Mouse (Mus musculus): Measurements from ENCODE around the gene Nfat5.

Nfat5 gene

DNA sequence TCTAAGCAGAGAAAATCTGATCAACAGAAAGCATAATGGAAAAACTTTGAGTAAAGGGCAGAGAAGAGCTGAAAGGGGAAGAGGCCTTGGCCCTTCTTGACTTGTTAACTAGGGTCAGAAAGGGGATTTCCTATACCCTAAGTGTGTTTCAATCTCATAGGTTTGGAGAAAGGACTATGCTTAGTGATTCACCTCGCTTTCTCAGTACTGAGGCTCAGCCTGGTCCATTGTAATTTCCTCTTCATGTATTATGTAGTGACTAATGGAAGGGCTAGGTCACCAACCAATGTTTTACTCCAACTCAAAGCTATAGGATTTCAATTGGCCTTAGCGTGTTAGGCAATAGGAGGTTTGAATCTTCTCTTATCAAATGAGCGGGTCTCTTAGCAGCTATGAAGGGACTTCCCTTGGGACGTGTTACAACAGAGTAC is 2.1 kb upstream of the Nfat5 start:
- in situ Hi-C loops (cut with MboI, MseI) = loop anchor here (5.0 to 25.0 kb wide), 2 partner anchors 34 to 1596 kb away; no protein-coding TSS in a partner anchor

DNA sequence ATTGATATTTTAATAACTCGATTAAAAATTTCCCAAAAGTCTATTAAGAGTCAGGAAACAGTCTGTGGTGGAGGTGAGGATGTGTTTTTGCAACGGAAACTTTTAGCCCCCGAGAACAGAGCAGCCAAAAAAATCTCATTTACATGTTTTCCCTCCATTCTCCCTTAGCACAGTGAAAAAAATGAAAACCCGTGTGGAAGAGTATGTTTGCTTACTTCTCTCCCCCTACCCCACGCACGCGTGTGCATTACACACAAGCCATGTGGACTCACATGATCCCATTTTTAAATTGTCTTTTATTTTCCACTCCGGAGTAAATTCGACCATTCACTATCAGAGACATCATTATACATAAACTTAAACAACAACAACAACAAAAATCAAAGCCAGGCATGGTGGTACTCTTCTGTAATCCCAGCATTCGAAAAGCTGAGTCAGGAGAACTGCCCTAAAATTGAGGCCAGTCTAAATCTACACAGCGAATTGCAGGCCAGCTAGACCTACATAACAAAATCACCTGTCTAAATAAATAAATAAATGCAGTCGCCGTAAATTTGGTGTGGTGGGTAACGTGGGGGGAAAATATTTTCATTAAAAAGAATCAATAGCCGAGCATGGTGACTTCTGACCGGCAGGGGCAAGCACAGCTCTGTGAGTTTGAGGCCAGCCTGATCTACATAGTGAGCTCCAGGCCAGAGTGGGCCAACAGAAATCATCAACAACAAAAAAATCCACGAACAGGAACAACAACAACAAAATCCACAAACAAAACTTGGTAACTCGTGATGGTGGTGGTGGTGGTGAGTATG is 947 bp upstream of the Nfat5 start:
- in situ Hi-C loops (cut with MboI, MseI) = loop anchor here (5.0 to 25.0 kb wide), 2 partner anchors 35 to 1595 kb away; no protein-coding TSS in a partner anchor

DNA sequence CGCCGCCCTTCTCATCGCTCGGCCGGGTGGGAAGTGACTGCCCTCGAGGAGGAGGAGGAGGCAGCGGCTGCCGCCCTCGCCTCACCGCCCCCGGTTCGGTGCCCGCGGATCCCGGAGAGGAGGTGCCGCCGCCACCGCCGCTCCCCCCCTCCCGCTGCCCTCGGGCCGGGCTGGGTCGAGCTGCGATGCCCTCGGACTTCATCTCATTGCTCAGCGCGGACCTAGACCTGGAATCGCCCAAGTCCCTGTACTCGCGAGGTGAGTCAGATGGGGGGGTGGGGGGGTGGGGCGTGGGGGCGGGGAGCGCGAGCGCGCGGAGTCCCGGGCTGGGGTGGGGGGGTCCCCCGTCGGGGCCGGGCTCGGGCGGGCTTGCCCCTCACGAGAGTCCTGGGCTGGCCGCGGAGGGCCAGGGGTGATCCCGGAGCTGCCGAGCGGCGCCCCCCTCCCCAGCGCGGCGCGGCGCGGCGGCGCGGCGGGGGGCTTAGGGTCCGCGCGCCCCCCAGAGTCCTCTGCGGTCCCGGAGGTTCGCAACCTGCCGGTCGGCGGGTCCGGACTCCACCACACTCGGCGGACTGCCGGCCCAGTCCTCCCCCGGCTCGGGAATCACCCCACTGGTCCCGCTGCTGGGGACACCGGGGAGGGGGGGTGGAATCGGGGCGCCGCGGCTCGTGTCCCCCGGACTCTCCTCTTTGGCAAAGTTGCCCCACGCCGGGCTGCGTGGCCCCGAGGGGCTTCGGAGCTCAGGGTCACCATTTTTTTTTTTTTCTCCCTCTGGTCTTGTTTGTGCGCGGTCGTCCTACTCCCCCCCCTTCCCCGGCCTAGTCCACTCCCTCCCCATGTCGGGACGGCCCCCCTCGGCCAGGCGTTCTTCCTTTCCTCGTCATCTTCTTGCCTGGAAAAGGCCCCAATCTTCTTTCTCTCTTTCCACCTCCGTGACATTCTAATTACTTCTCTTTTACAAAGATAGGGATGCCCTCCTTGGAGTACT is 665 bp downstream of the Nfat5 start:
- in situ Hi-C loops (cut with MboI, MseI) = loop anchor here (5.0 to 25.0 kb wide), 2 partner anchors 37 to 1593 kb away; no protein-coding TSS in a partner anchor

DNA sequence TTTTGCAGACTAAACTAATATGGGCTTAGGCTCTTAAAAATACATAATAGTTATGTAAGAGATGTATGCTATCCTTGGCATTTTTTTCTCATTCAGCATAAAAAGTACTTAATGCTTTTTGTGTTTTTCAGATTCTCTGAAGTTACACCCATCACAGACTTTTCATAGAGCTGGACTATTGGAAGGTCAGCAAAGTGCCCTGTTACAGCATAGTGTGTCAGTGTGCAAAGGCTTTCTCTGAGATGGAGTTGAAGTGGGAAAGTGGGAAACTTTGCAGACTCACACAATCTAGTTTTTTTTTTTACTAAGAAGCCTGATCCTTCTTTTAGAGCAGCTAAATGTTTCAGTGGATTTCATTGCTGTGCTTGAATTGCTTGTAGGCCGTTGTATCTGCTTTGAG is 2.2 kb downstream of the Nfat5 start:
- in situ Hi-C loops (cut with MboI, MseI) = loop anchor here (25.0 kb wide), 1 partner anchor 1592 kb away; no protein-coding TSS in a partner anchor

DNA sequence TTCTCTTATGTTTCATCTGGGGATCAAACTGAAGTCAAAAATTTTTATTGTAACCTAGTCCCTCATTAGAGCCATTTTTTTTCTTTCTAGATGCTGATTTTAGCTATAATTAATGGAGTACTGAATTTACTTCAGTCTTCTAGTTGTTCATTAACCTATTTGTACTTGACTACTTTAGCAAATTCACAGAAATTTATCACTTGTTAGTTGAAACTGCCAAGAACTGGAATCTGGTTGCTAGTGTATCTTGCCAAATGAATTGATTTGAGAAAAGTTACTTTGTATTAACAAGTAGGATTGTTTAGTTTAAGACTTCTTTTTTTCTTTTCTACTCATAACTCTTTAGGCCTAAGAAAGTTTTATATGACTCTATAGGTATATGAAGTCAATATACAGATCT is 18.6 kb downstream of the Nfat5 start:
- in situ Hi-C loops (cut with MboI, MseI) = no loop called here

DNA sequence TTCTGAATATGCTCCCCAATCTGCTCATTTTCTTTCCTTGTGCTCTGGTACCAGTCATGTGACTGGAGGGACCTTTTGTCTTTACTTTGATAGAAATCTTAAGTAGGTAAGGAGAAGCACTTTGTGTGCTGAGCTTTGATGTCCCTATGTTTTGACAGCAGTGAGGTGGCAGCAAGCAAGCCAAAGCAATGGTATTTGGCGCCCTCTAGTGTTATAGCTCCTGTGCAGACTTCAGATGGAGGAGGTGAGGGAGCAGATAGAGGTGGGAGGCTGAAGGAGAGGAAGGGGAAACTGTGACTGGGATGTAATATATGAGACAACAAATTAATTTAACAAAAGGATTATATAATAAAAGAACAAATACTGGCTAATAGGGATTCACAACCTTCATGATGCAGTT is 30.9 kb downstream of the Nfat5 start:
- in situ Hi-C loops (cut with MboI, MseI) = loop anchor here (5.0 kb wide), 1 partner anchor 207 kb away; no protein-coding TSS in a partner anchor

DNA sequence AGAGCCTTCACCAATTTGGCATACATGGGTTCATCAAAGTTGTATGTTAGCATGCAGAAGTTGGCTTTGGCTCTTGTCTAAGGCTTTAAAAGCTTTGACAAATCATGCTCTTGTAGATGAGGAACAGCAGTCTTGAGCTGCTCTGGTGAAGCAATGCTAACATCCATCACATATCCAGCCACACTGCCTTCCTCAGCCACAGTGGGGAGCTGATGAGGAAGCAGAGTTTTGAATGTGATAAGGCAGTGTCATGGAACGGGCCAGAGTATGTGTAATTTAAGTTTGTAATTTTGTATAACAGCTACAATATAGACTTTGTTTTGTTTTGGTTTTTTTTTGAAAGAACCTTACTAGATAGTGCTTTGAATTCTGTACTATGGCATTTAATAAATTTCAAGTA is 36.3 kb downstream of the Nfat5 start:
- in situ Hi-C loops (cut with MboI, MseI) = no loop called here

DNA sequence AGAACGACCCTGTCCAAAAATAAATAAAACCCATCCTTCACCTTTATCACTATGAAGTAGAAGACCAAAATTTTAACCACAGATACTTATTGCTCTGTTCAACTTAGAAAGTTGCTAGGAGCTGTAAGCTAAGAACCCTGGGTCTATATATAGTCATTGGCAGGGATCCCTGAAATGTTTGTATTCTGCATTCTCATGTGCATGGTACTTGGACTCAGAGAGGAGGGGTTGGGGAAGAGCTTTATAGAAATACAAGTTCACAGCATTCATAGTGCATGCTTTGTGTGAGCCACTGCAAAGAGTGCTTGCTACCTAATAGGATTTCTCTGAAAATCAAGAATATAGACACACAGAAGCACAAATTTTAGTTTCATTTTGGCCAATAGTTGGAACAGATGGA is 43.2 kb downstream of the Nfat5 start:
- in situ Hi-C loops (cut with MboI, MseI) = no loop called here

DNA sequence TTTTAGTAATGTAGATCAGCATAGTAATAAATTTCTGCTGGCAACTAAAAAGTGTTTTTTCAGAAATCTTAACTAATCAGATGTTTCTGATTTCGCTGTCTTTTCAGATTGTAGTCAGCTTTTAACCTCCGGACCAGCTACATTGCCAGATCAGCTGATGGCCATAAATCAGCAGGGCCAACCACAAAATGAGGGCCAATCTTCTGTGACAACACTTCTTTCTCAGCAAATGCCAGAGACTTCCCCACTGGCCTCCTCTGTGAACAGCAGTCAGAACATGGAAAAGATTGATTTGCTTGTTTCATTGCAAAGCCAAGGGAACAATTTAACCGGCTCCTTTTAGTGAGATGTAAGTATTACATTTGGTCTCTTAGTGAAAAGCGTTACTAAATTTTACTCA is 77.0 kb downstream of the Nfat5 start:
- in situ Hi-C loops (cut with MboI, MseI) = loop anchor here (25.0 kb wide), 2 partner anchors 458 to 1133 kb away; no protein-coding TSS in a partner anchor

DNA sequence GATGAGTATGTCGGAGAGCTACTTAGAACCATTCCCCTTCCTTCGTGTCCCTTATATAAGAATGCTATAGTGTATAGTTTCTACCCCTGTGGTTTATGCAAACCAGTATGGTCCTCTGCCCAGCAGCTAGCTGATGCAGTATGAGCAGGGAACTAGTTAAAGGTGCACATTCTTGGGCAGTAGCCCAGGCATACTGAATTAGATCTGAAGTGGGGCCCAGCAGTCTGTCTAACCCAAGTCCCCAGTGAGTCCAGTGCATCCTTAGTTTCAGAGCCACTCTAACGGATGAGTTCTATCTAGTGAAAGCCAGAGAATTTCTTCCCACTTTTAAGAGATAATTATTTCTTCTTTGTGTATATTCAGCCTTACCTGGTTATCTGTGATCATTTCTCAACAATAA is 84.1 kb downstream of the Nfat5 start:
- in situ Hi-C loops (cut with MboI, MseI) = no loop called here

DNA sequence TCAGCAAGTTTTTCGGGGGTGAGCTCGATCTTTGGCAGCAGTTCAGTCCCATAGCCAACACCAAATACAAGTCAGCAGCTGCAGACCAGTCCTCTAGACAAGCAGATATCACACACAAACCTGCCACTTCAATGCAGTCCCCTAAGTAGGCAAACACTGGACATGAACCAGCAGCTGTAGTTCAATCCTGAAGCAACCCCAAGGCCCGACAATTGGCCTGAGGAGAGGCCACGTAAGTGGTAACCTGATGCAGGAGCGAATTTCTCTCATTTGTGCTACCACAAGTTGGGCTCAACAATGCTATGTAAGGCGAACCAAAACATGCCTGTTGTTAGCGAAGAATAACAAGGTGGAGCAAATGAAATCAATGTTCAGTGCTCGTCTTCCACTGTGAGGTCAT is 87.5 kb downstream of the Nfat5 start:
- in situ Hi-C loops (cut with MboI, MseI) = loop anchor here (10.0 kb wide), 1 partner anchor 194 kb away; no protein-coding TSS in a partner anchor

DNA sequence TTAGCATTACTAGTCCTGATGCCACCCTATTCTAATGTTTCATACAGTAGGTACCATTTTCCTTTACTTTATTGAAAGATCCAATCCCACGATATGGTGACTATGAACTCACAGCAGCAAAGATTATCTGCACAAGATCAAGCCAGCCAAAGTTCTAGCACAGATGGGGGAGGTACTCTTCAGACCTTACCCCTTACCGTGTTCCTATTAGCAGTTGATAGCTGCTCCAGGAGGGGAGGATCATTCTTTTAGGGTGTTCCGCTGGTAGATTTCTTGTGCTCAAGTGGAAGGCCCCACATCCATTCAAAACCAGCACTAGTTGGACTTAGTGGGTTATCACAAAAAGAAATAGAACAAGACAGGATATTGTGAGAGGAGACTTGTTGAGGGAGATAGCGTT is 88.4 kb downstream of the Nfat5 start:
- in situ Hi-C loops (cut with MboI, MseI) = loop anchor here (10.0 kb wide), 1 partner anchor 193 kb away; no protein-coding TSS in a partner anchor

DNA sequence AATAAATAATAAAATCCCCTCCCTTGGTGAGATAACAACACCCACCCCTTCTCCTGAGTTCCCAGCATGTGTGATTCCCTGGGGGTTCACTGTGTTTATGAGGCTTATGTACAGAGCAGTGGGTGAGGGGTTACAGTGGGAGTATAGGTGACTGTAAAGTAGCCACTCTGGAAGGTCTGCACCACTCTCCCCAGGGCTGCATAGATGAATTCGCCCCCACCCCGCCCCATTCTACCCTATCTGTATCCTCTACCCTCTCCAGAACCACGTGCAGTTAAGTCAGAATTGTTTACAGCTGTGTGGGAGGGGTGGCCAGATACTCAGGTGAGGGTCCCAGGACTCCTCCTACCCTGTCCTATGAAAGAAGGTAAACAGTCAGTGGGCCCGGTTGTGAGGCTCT is 89.6 kb downstream of the Nfat5 start:
- in situ Hi-C loops (cut with MboI, MseI) = loop anchor here (10.0 kb wide), 1 partner anchor 192 kb away; no protein-coding TSS in a partner anchor

DNA sequence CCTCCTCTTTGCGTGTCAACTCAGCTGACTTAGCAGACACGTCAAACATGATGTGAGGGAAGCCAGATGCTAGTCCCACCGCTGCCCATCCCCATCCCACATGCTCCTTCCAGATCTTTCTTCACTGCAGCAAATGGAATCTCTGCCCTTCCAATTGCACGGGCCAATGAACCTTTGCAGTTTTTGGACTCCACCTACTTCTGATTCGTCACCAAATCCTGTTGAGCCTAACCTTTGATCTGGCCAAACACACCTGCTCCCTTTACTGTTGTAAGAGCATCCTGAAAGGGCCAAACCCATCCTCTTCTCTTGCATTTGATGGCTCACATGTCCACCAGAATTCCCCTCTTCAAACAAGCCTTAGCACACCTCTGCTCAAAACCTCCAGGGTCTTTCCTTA is 91.4 kb downstream of the Nfat5 start:
- in situ Hi-C loops (cut with MboI, MseI) = loop anchor here (10.0 kb wide), 1 partner anchor 190 kb away; no protein-coding TSS in a partner anchor

DNA sequence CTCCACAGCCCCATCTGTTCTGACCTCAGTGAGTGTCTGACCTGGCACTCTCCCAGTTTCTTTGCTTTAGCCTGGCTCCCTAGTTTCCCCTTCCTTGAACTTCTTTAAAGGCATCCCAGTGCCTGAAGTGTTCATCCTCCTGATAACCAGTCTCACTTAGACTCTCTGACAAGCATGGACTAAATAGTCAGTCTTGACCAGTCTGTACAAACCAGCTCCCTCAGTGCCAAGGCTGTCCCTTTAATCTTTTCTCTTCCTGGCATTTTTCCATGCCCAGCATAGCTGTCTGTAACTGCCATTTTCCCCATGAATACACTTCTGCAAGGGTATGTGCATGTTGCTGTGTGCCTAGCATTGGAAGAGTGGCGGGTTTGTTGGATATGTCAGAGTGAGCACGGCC is 91.8 kb downstream of the Nfat5 start:
- in situ Hi-C loops (cut with MboI, MseI) = loop anchor here (10.0 kb wide), 1 partner anchor 190 kb away; no protein-coding TSS in a partner anchor

DNA sequence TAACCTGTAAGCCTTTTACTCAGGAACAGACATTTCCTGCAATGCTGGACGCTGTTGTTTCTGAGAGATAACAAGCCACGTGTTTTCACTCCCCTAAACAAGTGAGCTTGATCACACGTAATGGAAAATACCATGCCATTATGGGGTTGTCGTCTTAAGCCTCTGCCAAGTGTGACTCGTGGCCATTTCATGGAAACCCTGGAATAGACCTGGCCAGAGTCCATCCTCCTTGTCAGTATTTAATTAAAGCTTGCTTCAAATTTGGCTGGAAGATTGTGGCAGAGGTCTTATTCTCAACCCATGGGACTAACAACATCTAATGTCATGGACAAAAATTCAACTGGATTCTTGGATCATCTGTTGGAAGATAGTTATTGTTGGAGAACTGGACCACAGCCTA is 92.9 kb downstream of the Nfat5 start:
- in situ Hi-C loops (cut with MboI, MseI) = loop anchor here (10.0 kb wide), 1 partner anchor 189 kb away; no protein-coding TSS in a partner anchor

DNA sequence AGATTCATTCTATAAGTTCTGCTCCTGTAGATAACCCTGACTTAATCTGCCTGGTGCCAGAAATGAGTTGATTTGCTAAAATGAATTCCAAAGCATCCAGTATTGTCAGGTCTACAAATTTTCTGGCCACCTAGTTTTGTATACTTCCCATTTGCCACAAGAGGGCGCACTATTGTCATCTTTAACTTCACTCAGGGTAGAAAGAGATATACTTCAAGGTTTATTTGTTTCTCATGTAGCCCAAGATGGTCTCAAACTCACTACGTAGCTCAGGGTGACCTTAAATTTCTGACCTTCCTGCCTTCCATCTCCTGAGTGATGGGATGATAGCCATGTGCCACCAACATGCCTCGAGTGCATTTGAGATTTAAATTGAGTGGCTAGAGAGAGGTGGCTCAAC is 93.4 kb downstream of the Nfat5 start:
- in situ Hi-C loops (cut with MboI, MseI) = loop anchor here (10.0 kb wide), 1 partner anchor 188 kb away; no protein-coding TSS in a partner anchor

DNA sequence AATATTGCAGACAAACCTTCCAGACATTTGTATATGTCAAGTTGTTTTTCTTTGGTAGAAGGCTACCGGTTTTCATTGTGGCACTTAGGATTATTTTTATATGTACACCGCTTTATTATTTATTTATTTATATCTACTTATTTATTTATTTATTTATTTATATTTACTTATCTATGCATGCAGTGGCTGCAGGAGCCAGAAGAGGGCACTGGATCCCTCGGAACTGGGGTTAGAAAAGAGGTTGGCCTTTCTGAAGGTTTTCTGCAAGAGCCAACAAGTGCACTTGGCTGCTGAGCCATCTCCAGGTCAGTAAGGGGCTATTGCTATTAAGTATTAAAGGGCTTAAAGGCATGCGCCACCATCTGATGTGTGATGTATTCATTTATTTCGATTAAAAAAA is 94.6 kb downstream of the Nfat5 start:
- in situ Hi-C loops (cut with MboI, MseI) = loop anchor here (10.0 kb wide), 1 partner anchor 187 kb away; no protein-coding TSS in a partner anchor

DNA sequence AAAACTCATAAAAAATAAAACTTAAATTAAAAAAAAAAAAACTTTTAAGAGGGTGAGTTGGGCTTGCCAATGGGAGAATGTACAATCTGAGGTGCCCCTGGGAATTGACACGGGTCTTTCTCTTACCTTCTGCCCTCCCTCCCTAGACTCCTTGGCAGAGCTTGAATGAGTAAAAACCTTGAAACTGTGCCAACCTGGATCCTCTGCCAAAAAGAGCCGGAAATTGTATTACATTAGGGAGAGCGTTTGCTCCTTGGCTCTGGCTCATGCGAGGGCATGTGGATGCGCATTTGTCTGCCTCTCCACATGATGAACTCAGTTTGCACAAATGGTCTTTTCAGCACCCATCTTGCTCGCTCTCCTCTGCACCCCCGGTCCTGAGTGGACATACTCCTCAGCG is 96.3 kb downstream of the Nfat5 start:
- in situ Hi-C loops (cut with MboI, MseI) = loop anchor here (10.0 kb wide), 1 partner anchor 185 kb away; no protein-coding TSS in a partner anchor

DNA sequence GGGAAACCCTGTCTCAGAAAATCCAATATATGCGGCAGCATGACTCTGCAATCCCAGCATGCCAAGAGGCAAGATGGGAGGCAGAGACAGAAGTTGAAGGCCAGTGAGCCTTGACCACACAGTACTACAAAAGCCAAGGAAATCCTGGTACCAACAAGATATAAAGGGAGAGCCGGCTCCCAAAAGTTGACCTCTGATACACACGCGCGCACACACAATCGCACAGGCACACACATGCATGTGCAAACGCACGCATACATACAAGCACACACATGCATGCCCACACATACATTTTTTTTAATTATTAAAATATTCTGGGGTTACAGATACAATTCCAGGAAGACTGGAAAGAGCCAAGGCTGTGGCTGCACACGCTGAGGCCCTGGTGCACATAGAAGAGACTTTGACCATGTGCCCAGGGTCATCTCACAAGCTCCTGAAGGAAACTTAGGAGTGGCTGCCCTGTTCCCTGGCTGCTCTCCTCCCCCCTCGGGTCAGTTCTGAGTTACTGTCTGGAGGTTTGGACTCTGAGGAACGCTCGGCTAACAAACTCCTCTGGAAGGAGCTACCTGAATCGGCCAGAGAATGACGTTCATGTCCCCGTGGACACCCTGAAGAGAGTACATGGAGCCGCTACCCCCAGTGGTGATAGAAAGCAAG is 97.3 kb downstream of the Nfat5 start:
- in situ Hi-C loops (cut with MboI, MseI) = no loop called here

DNA sequence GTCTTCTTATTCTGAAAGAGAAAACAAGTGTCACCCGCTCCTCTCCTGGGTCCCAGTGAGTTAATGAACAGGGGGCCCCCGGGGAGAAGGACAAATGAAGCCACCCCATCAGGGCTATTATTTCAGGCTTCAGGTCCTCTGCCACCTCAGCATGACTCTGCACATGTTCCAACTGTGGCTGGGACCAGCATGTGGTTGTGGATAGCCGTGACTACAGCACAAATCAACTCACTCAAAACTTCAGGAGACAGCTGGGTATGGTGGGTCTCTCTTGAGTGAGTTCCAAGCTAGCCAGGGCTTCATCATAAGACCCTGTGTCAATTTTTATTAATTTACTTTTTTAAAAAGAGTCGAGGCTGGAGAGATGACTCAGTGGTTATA is 97.9 kb downstream of the Nfat5 start:
- in situ Hi-C loops (cut with MboI, MseI) = no loop called here
